In genomic region chr6:14771717-14772116, GRCm38 (mm10) we compare ENCODE assay signal across 27 mouse cellular contexts. TPM values are rescaled to one million over a fixed set of nuclear protein-coding genes. Genes with fewer than 3 reads are reported as not detected.
DNase-seq lines count a peak whose midpoint lies in the region; ATAC-seq and TF ChIP-seq lines count a peak whose summit lies in the region.
"Had no signal": no experiment of that assay in that cellular context is flagged by ENCODE, and none has a peak within 500 bp of the region (broad histone marks: within the 10 kb centered on the region; RNA-seq: fewer than 3 reads in every experiment).

No protein-coding gene starts in this region.

- H3K36me3 ChIP-seq in heart, embryonic 12.5 days = no peaks in the 10 kb centered on the region
- no peaks in the 10 kb centered on the region for H3K36me3 ChIP-seq in heart, embryonic 16.5 days (ENCODE audit: control insufficient read depth, insufficient read depth)
- H3K36me3 ChIP-seq: embryonic facial prominence, embryonic 13.5 days; embryonic facial prominence, embryonic 15.5 days; forebrain, embryonic 15.5 days; G1E had no signal

- TF ChIP-seq POLR2A in embryonic fibroblast, embryonic 13.5 days (IDR thresholded peaks at IDR 0.05; ENCODE audit: low read depth, low read length) = no peak

- H3K9ac ChIP-seq in heart, embryonic 12.5 days = no peak overlapping the region
- H3K9ac ChIP-seq in heart, embryonic 16.5 days (ENCODE audit: low read length) = no peak overlapping the region
- H3K9ac ChIP-seq: embryonic facial prominence, embryonic 13.5 days; embryonic facial prominence, embryonic 15.5 days; forebrain, embryonic 13.5 days; forebrain, embryonic 15.5 days; forebrain, postnatal 0 days had no signal

- WGBS in heart, embryonic 12.5 days = 49% methylated on average over 2 of the region's 2 CpGs
- WGBS in heart, embryonic 16.5 days = 40% methylated on average over 2 of the region's 2 CpGs

- no peaks in the 10 kb centered on the region for H3K4me1 ChIP-seq in heart, embryonic 12.5 days (replicated peaks)
- no peaks in the 10 kb centered on the region for H3K4me1 ChIP-seq in heart, embryonic 16.5 days (ENCODE audit: control insufficient read depth, insufficient read depth, low read length)
- no peaks in the 10 kb centered on the region; the same call in 1 of the 2 replicates for H3K4me1 ChIP-seq in embryonic fibroblast, embryonic 13.5 days (ENCODE audit: control insufficient read depth, insufficient read depth, low read length)
- H3K4me1 ChIP-seq: embryonic facial prominence, embryonic 13.5 days; embryonic facial prominence, embryonic 15.5 days; forebrain, embryonic 13.5 days; forebrain, embryonic 15.5 days had no signal

- H3K4me3 ChIP-seq in heart, embryonic 12.5 days = no peak overlapping the region
- H3K4me3 ChIP-seq in heart, embryonic 16.5 days (ENCODE audit: low read length) = no peak overlapping the region
- no peak overlapping the region for H3K4me3 ChIP-seq in embryonic fibroblast, embryonic 13.5 days (ENCODE audit: insufficient read depth, low read length)
- H3K4me3 ChIP-seq: embryonic facial prominence, embryonic 13.5 days; embryonic facial prominence, embryonic 15.5 days; forebrain, embryonic 13.5 days; forebrain, embryonic 15.5 days had no signal

- no peak overlapping the region for H3K27ac ChIP-seq in heart, embryonic 12.5 days (ENCODE audit: poor library complexity, severe bottlenecking)
- no peak overlapping the region for H3K27ac ChIP-seq in heart, embryonic 16.5 days (ENCODE audit: low read length)
- H3K27ac ChIP-seq in embryonic fibroblast, embryonic 13.5 days (ENCODE audit: insufficient read depth, low read length) = peak overlapping the region; percentile 40
- H3K27ac ChIP-seq: embryonic facial prominence, embryonic 13.5 days; embryonic facial prominence, embryonic 15.5 days; forebrain, embryonic 13.5 days; forebrain, embryonic 15.5 days had no signal

- peak; percentile 85 for DNase-seq in heart, adult 11 months
- DNase-seq in heart, adult 8-10 months (ENCODE audit: low spot score) = no peak
- DNase-seq: adrenal gland, adult 8-10 months; adrenal gland, postnatal 14 days; adrenal gland, postnatal 36 days; B cell, adult 2 months; cerebellum, adult 11-12 months; cerebellum, adult 8-10 months; cerebellum, adult 9-11 months; cerebellum, postnatal 14 days; cerebellum, postnatal 36 days; embryo, embryonic 11 days; forebrain, postnatal 0 days had no signal

- H3K27me3 ChIP-seq in heart, embryonic 12.5 days (replicated peaks) = no peaks in the 10 kb centered on the region
- H3K27me3 ChIP-seq in heart, embryonic 16.5 days (ENCODE audit: control insufficient read depth, insufficient read depth, low read length) = no peaks in the 10 kb centered on the region
- H3K27me3 ChIP-seq: CH12.LX; embryonic facial prominence, embryonic 13.5 days; embryonic facial prominence, embryonic 15.5 days; forebrain, embryonic 13.5 days; forebrain, embryonic 15.5 days; Patski had no signal

- no peak overlapping the region for H3K4me2 ChIP-seq in heart, embryonic 12.5 days
- H3K4me2 ChIP-seq in heart, embryonic 16.5 days (ENCODE audit: low read depth, low read length) = no peak overlapping the region
- H3K4me2 ChIP-seq: embryonic facial prominence, embryonic 13.5 days; embryonic facial prominence, embryonic 15.5 days; forebrain, embryonic 13.5 days; forebrain, embryonic 15.5 days had no signal

- TF ChIP-seq CTCF in embryonic fibroblast, embryonic 13.5 days (IDR thresholded peaks at IDR 0.05; ENCODE audit: borderline replicate concordance, insufficient read depth, low read length) = no peak

- ATAC-seq in heart, embryonic 12.5 days (ENCODE audit: insufficient number of reproducible peaks, low FRiP score) = no peak
- ATAC-seq in heart, embryonic 16.5 days (replicated peaks; ENCODE audit: extremely low read depth, insufficient read depth, low FRiP score) = peak; percentile 28; the same call in 1 of the 2 replicates
- ATAC-seq: activated CD4-positive, CD25-positive, alpha-beta regulatory T cell, adult 4 months; CD4-positive, CD25-positive, alpha-beta regulatory T cell, adult 4 months; forebrain, embryonic 13.5 days; forebrain, embryonic 15.5 days; forebrain, postnatal 0 days; Patski had no signal

- no peaks in the 10 kb centered on the region for H3K9me3 ChIP-seq in heart, embryonic 12.5 days (replicated peaks)
- peaks cover 4% of the 10 kb centered on the region; the same call in 1 of the 2 replicates for H3K9me3 ChIP-seq in heart, embryonic 16.5 days (replicated peaks; ENCODE audit: control insufficient read depth, low read length)
- H3K9me3 ChIP-seq: embryonic facial prominence, embryonic 13.5 days; embryonic facial prominence, embryonic 15.5 days; forebrain, embryonic 13.5 days; forebrain, embryonic 15.5 days; G1E had no signal

RNA-seq across cellular contexts. Expression of gene Ppp1r3a, which starts 16.6 kb away (rescaled TPM):
- polyA plus RNA-seq in heart, embryonic 12.5 days (2016; fragmentation: Nextera tagmentation; extraction: Ambion mirVana) = 5.3 and 5.9 TPM in 2 replicates
- 4.9 TPM in 2 replicates for polyA plus RNA-seq in heart, embryonic 16.5 days (2015; fragmentation: Nextera tagmentation; extraction: Ambion mirVana)
- 10 to 100 TPM; 83.1 to 98.6 (median 87.1) TPM for total RNA-seq in heart, adult 8-10 months (2022)
- 0.10 and 0.14 TPM in 2 replicates for polyA plus RNA-seq in embryonic fibroblast, embryonic 13.5 days (2011; ENCODE audit: insufficient read length, low read depth, missing spikeins)
- total RNA-seq: CH12.LX; common myeloid progenitor, adult 5-6 weeks had no signal
- polyA plus RNA-seq: activated CD4-positive, CD25-positive, alpha-beta regulatory T cell, adult 4 months; CD4-positive, CD25-positive, alpha-beta regulatory T cell, adult 4 months; embryonic facial prominence, embryonic 13.5 days; forebrain, embryonic 11.5 days; forebrain, embryonic 13.5 days; forebrain, embryonic 15.5 days; forebrain, postnatal 0 days; G1E; Patski had no signal
